Mouse (Mus musculus) cortical plate, adult 2 months (tissue): ENCODE measurements around the gene Adam11. TPM values are rescaled to one million over a fixed set of nuclear protein-coding genes. Genes with fewer than 3 reads are reported as not detected.
A peak's percentile ranks its signal among the peaks of the same experiment; 100 is the strongest.

Experiments
- H3K27ac ChIP-seq: fragments of 200-500 bp; 2 replicates; pipeline ENCODE4 v1.5.1; 2012; ENCODE audit warnings: low read length, control low read depth, inconsistent platforms; ENCODE audit not compliant: insufficient read depth
- H3K4me1 ChIP-seq: fragments of 200-500 bp; 2 replicates; pipeline ENCODE4 v1.6.1; 2011; ENCODE audit warnings: low read length; ENCODE audit not compliant: control insufficient read depth, insufficient read depth
- H3K4me3 ChIP-seq: fragments of 200-500 bp; 2 replicates; pipeline ENCODE4 v1.5.1; 2011; ENCODE audit warnings: mild to moderate bottlenecking, low read length, control low read depth; ENCODE audit not compliant: insufficient read depth
- CTCF ChIP-seq: fragments of 200-500 bp; IDR thresholded peaks from 2 replicates; pipeline ENCODE4 v1.5.1; 2011; ENCODE audit warnings: mild to moderate bottlenecking, control low read depth, low read length; ENCODE audit not compliant: insufficient read depth; ENCODE audit errors: extremely low read depth
- POLR2A ChIP-seq: fragments of 200-500 bp; IDR thresholded peaks from 2 replicates; pipeline ENCODE4 v1.6.1; 2011; ENCODE audit warnings: mild to moderate bottlenecking, low read length, control low read depth; ENCODE audit not compliant: insufficient read depth; ENCODE audit errors: extremely low read depth
- polyA plus RNA-seq: library from polyadenylated mRNA; depleted of rRNA; stranded (reverse); fragments of >200 nt; gene quantifications from 2 replicates; pipeline ENCODE4 v1.2.3, GENCODE M21; 2012

Gene Adam11
- polyA plus RNA-seq, 1 experiment, result 101 TPM

GRCm38 (mm10) chr11:102777598-102777997, 16.4 kb downstream of the Adam11 start:
- Histone ChIP-seq H3K4me3 (no peak overlapping the region), H3K4me1 (no peaks in the 10 kb centered on the region), H3K27ac (no peak overlapping the region)
- TF ChIP-seq CTCF (peak; percentile 73), POLR2A (no peak)

GRCm38 (mm10) chr11:102778165-102778564, 16.9 kb downstream of the Adam11 start:
- TF ChIP-seq CTCF (no peak), POLR2A (no peak)
- H3K27ac ChIP-seq, result no peak overlapping the region
- no peak overlapping the region for H3K4me3 ChIP-seq
- no peaks in the 10 kb centered on the region for H3K4me1 ChIP-seq

GRCm38 (mm10) chr11:102778597-102778996, 17.4 kb downstream of the Adam11 start:
- Histone ChIP-seq H3K27ac (no peak overlapping the region), H3K4me3 (no peak overlapping the region), H3K4me1 (no peaks in the 10 kb centered on the region)
- TF ChIP-seq POLR2A (no peak), CTCF (no peak)

- TF ChIP-seq POLR2A, result no peak
- no peak for TF ChIP-seq CTCF
- Histone ChIP-seq H3K4me3 (no peak overlapping the region), H3K27ac (no peak overlapping the region; the same call in 1 of the 2 replicates), H3K4me1 (no peaks in the 10 kb centered on the region)
These were observed 17.9 kb downstream of the Adam11 start for GRCm38 (mm10) chr11:102779081-102779638.

- Histone ChIP-seq H3K4me1 (no peaks in the 10 kb centered on the region), H3K27ac (peak overlapping the region; percentile 22; the same call in 1 of the 2 replicates)
- TF ChIP-seq POLR2A (no peak), CTCF (no peak)
These were observed 18.6 kb downstream of the Adam11 start for GRCm38 (mm10) chr11:102779824-102780223.

GRCm38 (mm10) chr11:102780271-102780985, 19.2 kb downstream of the Adam11 start:
- Histone ChIP-seq H3K27ac (no peak overlapping the region; the same call in 1 of the 2 replicates), H3K4me3 (no peak overlapping the region), H3K4me1 (no peaks in the 10 kb centered on the region)
- TF ChIP-seq CTCF (no peak), POLR2A (peak; percentile 24; the same call in 1 of the 2 replicates)

More at GRCm38 (mm10) chr11:102779824-102780223, 18.6 kb downstream of the Adam11 start:
- H3K4me3 ChIP-seq, result no peak overlapping the region

- H3K4me1 ChIP-seq, result no peaks in the 10 kb centered on the region
- TF ChIP-seq CTCF (no peak), POLR2A (no peak)
- no peak overlapping the region for H3K4me3 ChIP-seq
- H3K27ac ChIP-seq, result no peak overlapping the region
These were observed 19.7 kb downstream of the Adam11 start for GRCm38 (mm10) chr11:102780986-102781351.

GRCm38 (mm10) chr11:102781523-102781922, 20.3 kb downstream of the Adam11 start:
- H3K4me3 ChIP-seq, result no peak overlapping the region
- H3K4me1 ChIP-seq, result no peaks in the 10 kb centered on the region
- TF ChIP-seq CTCF (no peak), POLR2A (no peak)
- H3K27ac ChIP-seq, result no peak overlapping the region

- Histone ChIP-seq H3K4me3 (no peak overlapping the region), H3K27ac (no peak overlapping the region), H3K4me1 (no peaks in the 10 kb centered on the region)
- TF ChIP-seq POLR2A (no peak), CTCF (no peak)
These were observed 22.2 kb downstream of the Adam11 start for GRCm38 (mm10) chr11:102783443-102783842.

GRCm38 (mm10) chr11:102787688-102788177, 26.5 kb downstream of the Adam11 start:
- no peak overlapping the region for H3K27ac ChIP-seq
- no peak overlapping the region for H3K4me3 ChIP-seq
- TF ChIP-seq POLR2A (no peak), CTCF (no peak)
- H3K4me1 ChIP-seq, result 0 out of 2 replicates have a peak, but pooled peaks cover 1% of the 10 kb centered on the region
